Comparison of ENCODE assay signal across 9 mouse cellular contexts in the genomic region with DNA sequence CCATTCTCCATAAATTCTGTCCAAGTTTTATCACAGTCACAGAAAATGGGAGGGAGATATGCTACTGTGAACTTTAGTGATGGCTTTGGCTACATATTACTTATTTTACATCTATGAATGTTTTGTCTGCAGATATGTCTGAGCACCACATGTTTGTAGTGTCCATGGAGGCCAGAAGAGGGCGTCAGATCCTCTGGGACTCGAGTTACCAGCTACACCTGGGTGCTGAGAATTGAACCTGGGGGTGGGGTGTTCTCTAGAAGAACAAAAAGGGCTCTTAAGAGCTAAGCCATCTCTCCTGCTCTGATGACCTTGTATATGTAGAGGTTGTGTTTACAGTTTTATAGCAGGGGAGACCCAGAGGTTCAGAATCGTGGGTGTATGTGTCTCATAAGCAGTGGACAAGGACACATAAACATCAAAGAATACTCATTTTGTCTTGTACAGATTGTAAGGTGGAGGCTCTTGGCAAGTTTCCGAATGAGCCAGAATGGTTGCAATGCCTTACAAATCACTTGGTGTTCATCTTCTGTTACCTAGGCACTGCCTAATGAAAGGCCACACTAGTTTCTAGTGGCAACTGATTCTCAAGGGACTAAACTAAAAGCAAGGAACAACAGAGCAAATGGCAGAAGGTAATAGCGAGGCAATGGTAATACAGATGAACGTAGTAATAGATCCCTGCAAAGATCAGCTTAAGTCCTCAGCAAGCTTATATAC. TPM values are rescaled to one million over a fixed set of nuclear protein-coding genes. Genes with fewer than 3 reads are reported as not detected.
A peak's percentile ranks its signal among the peaks of the same experiment; 100 is the strongest.
DNase-seq lines count a peak whose midpoint lies in the region; ATAC-seq and TF ChIP-seq lines count a peak whose summit lies in the region.
"Had no signal": no experiment of that assay in that cellular context is flagged by ENCODE, and none has a peak within 500 bp of the region (broad histone marks: within the 10 kb centered on the region; RNA-seq: fewer than 3 reads in every experiment).

No protein-coding gene starts in this region.

- 0 out of 2 replicates have a peak, but pooled peaks have one; percentile 16 for TF ChIP-seq CTCF in E14TG2a.4 (conservative IDR thresholded peaks at IDR 0.05; ENCODE audit: low read length)

- H3K9me3 ChIP-seq in heart, embryonic 10.5 days, result no peaks in the 10 kb centered on the region
- no peaks in the 10 kb centered on the region for H3K9me3 ChIP-seq in E14TG2a.4 (ENCODE audit: low read length)
- no peaks in the 10 kb centered on the region for H3K9me3 ChIP-seq in hindbrain, embryonic 11.5 days (ENCODE audit: control insufficient read depth, low read length)
- no peaks in the 10 kb centered on the region for H3K9me3 ChIP-seq in midbrain, embryonic 11.5 days (ENCODE audit: control insufficient read depth, low read length)

- ATAC-seq in hindbrain, embryonic 11.5 days (ENCODE audit: low FRiP score), result no peak
- no peak for ATAC-seq in midbrain, embryonic 11.5 days (ENCODE audit: low FRiP score)

- peak overlapping the region; percentile 95 for H3K4me3 ChIP-seq in heart, embryonic 10.5 days
- peak overlapping the region; percentile 93 for H3K4me3 ChIP-seq in E14TG2a.4 (replicated peaks; ENCODE audit: low read length)
- peak overlapping the region; percentile 96; the same call in 1 of the 2 replicates for H3K4me3 ChIP-seq in hindbrain, embryonic 11.5 days (ENCODE audit: low read depth, low read length)
- peak overlapping the region; percentile 94 for H3K4me3 ChIP-seq in midbrain, embryonic 11.5 days (ENCODE audit: low read depth, low read length)

- WGBS in heart, embryonic 10.5 days, result 56% methylated on average over 6 of the region's 6 CpGs
- WGBS in hindbrain, embryonic 11.5 days, result 47% methylated on average over 6 of the region's 6 CpGs
- 46% methylated on average over 6 of the region's 6 CpGs for WGBS in midbrain, embryonic 11.5 days

- peak overlapping the region; percentile 99 for H3K27ac ChIP-seq in heart, embryonic 10.5 days
- H3K27ac ChIP-seq in hindbrain, embryonic 11.5 days (ENCODE audit: low read depth, low read length), result no peak overlapping the region
- H3K27ac ChIP-seq in midbrain, embryonic 11.5 days (ENCODE audit: low read depth, low read length), result no peak overlapping the region

- no peak for DNase-seq in heart, embryonic 10.5 days (ENCODE audit: low spot score)
- DNase-seq in heart, postnatal 4 days, result no peak
- peak; percentile 14 for DNase-seq in hindbrain, embryonic 11.5 days (ENCODE audit: low spot score)
- DNase-seq in midbrain, embryonic 11.5 days (ENCODE audit: low spot score, missing footprints), result peak; percentile 82
- DNase-seq in layer of hippocampus, postnatal 36 days, result no peak
- DNase-seq in cerebellum, postnatal 4 days (ENCODE audit: low spot score in 2 of 2), result no peak
- no peak for DNase-seq in ovary, postnatal 36 days (ENCODE audit: low spot score)

- no peaks in the 10 kb centered on the region for H3K36me3 ChIP-seq in heart, embryonic 10.5 days
- H3K36me3 ChIP-seq in E14TG2a.4 (ENCODE audit: insufficient read depth, low read length), result no peaks in the 10 kb centered on the region
- no peaks in the 10 kb centered on the region for H3K36me3 ChIP-seq in hindbrain, embryonic 11.5 days (ENCODE audit: control insufficient read depth, insufficient read depth, low read length)
- H3K36me3 ChIP-seq in midbrain, embryonic 11.5 days (ENCODE audit: control insufficient read depth, insufficient read depth, low read length), result no peaks in the 10 kb centered on the region

- peak overlapping the region; percentile 83 for H3K4me2 ChIP-seq in hindbrain, embryonic 11.5 days (replicated peaks; ENCODE audit: low read depth, low read length)
- peak overlapping the region; percentile 64 for H3K4me2 ChIP-seq in midbrain, embryonic 11.5 days

- H3K4me1 ChIP-seq in heart, embryonic 10.5 days, result peaks cover 13% of the 10 kb centered on the region
- peaks cover 37% of the 10 kb centered on the region for H3K4me1 ChIP-seq in E14TG2a.4 (replicated peaks; ENCODE audit: low read depth, low read length)
- H3K4me1 ChIP-seq in hindbrain, embryonic 11.5 days (replicated peaks; ENCODE audit: control insufficient read depth, insufficient read depth, low read length), result no peaks in the 10 kb centered on the region
- peaks cover 20% of the 10 kb centered on the region for H3K4me1 ChIP-seq in midbrain, embryonic 11.5 days (ENCODE audit: control insufficient read depth, insufficient read depth, low read length)

- H3K27me3 ChIP-seq in heart, embryonic 10.5 days (ENCODE audit: insufficient read depth, poor library complexity, severe bottlenecking), result no peaks in the 10 kb centered on the region
- peaks cover 8% of the 10 kb centered on the region for H3K27me3 ChIP-seq in E14TG2a.4 (ENCODE audit: insufficient read depth, low read length)
- H3K27me3 ChIP-seq in hindbrain, embryonic 11.5 days (ENCODE audit: control insufficient read depth, insufficient read depth, low read length), result no peaks in the 10 kb centered on the region
- no peaks in the 10 kb centered on the region for H3K27me3 ChIP-seq in midbrain, embryonic 11.5 days (ENCODE audit: control insufficient read depth, insufficient read depth, low read length)
- H3K27me3 ChIP-seq: Patski had no signal

- peak overlapping the region; percentile 99; the same call in 1 of the 2 replicates for H3K9ac ChIP-seq in hindbrain, embryonic 11.5 days (ENCODE audit: low read depth, low read length)
- peak overlapping the region; percentile 96 for H3K9ac ChIP-seq in midbrain, embryonic 11.5 days (ENCODE audit: low read length)

RNA-seq across cellular contexts. Expression of gene Rnf145, which starts 1.0 kb away (rescaled TPM):
- 59.8 and 82.1 TPM in 2 replicates for polyA plus RNA-seq in heart, embryonic 10.5 days (2016; fragmentation: Nextera tagmentation; extraction: Ambion mirVana)
- total RNA-seq in heart, postnatal 4 days (2021), result 10 to 100 TPM; 30.0 TPM
- polyA plus RNA-seq in hindbrain, embryonic 11.5 days (2014; fragmentation: Nextera tagmentation; extraction: Ambion mirVana), result 129 and 147 TPM in 2 replicates
- polyA plus RNA-seq in midbrain, embryonic 11.5 days (2014; fragmentation: Nextera tagmentation; extraction: Ambion mirVana), result 150 and 154 TPM in 2 replicates
- 100 to 1,000 TPM in 1 of 2 experiments, 10 to 100 TPM in 1; 98.8 to 105 TPM for total RNA-seq in layer of hippocampus, postnatal 36 days (2021)

RNA-seq across cellular contexts. Expression of gene Ublcp1, which starts 47.4 kb away (rescaled TPM):
- 56.8 and 67.8 TPM in 2 replicates for polyA plus RNA-seq in heart, embryonic 10.5 days (2016; fragmentation: Nextera tagmentation; extraction: Ambion mirVana)
- total RNA-seq in heart, postnatal 4 days (2021), result 10 to 100 TPM; 36.4 to 41.5 TPM
- polyA plus RNA-seq in hindbrain, embryonic 11.5 days (2014; fragmentation: Nextera tagmentation; extraction: Ambion mirVana), result 78.9 and 85.8 TPM in 2 replicates
- 79.2 and 85.3 TPM in 2 replicates for polyA plus RNA-seq in midbrain, embryonic 11.5 days (2014; fragmentation: Nextera tagmentation; extraction: Ambion mirVana)
- total RNA-seq in layer of hippocampus, postnatal 36 days (2021), result 10 to 100 TPM; 45.3 to 51.3 TPM

Comparison
In these comparisons a context has a peak if more than half of its experiments do, and no peak if none do; other contexts are left out.
1. DNase-seq: peak in hindbrain, embryonic 11.5 days (single experiment) and midbrain, embryonic 11.5 days (single experiment); none in heart, embryonic 10.5 days (single experiment), heart, postnatal 4 days (single experiment), layer of hippocampus, postnatal 36 days (0 of 2), cerebellum, postnatal 4 days (0 of 2) and ovary, postnatal 36 days (single experiment).
2. Peak in every context shown above with its lines, with median percentiles within 50 percentile points of each other: H3K4me3 ChIP-seq.